Mouse (Mus musculus): ENCODE data around the gene Trappc6a.

GRCm38 (mm10) chr7:19472403-19472802, 35.8 kb upstream of the Trappc6a start:
- TF ChIP-seq POLR2A (IDR thresholded peaks at IDR 0.05; ENCODE audit: control insufficient read depth, low read depth, low read length) = no peak
- no peak for TF ChIP-seq CTCF (IDR thresholded peaks at IDR 0.05; ENCODE audit: control insufficient read depth, insufficient read depth, insufficient replicate concordance, low read depth, low read length)
